Mouse (Mus musculus): Measurements from ENCODE around the gene Cdk5. TPM values are rescaled to one million over a fixed set of nuclear protein-coding genes. Genes with fewer than 3 reads are reported as not detected.

Cdk5 gene
- polyA plus RNA-seq, 1 experiment from 2014 or later: 53.5 TPM

GRCm38 (mm10) chr5:24392724-24393123, 30.6 kb downstream of the Cdk5 start:
- no peak overlapping the region for H3K4me2 ChIP-seq (replicated peaks)
- H3K4me3 ChIP-seq: no peak overlapping the region
- no peak overlapping the region for H3K9ac ChIP-seq
- H3K27me3 ChIP-seq: peaks cover 15% of the 10 kb centered on the region; the same call in 1 of the 2 replicates
- no peak for ATAC-seq (ENCODE audit: low FRiP score, low read depth)
- no peaks in the 10 kb centered on the region for H3K9me3 ChIP-seq
- WGBS: 80% methylated on average over 7 of the region's 7 CpGs
- H3K36me3 ChIP-seq: peaks cover 4% of the 10 kb centered on the region
- H3K27ac ChIP-seq: no peak overlapping the region
- peaks cover 17% of the 10 kb centered on the region for H3K4me1 ChIP-seq

DNA sequence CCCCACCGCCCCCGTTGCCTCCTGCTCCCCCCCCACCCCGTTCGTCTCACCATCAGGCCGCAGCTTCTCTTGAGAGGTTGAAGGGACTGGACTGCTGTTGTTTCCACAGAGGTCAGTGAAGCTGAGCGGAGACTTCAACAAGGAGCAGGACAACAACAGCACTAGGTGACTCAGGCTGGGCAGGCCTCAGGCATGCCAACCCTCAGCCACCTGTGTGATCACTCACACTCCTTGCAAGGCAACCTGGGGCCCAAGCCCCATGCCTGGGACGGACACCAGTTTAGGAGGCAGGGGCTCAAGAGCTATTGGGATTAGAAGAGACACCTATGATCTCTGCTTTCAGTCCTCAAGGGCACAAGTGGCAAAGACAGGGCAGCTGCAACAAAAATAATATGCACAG, 31.5 kb downstream of the Cdk5 start, which contains the start of gene Atg9b:
Gene Atg9b (minus strand): TSS at position 280 of the 400 bp plus-strand sequence.
- H3K4me1 ChIP-seq: peaks cover 25% of the 10 kb centered on the region
- no peak for ATAC-seq (ENCODE audit: low FRiP score, low read depth)
- no peak within 1 kb of the TSS for H3K27ac ChIP-seq
- H3K4me3 ChIP-seq: no peak within 1 kb of the TSS
- no peak within 1 kb of the TSS for H3K4me2 ChIP-seq (replicated peaks)
- no peak within 1 kb of the TSS for H3K9ac ChIP-seq
- H3K36me3 ChIP-seq: peaks cover 4% of the 10 kb centered on the region
- H3K9me3 ChIP-seq: no peaks in the 10 kb centered on the region
- peaks cover 24% of the 10 kb centered on the region for H3K27me3 ChIP-seq
- WGBS: 82% methylated on average over 7 of the region's 7 CpGs

- Histone ChIP-seq H3K27me3 (peaks cover 35% of the 10 kb centered on the region), H3K27ac (no peak overlapping the region), H3K4me3 (no peak overlapping the region), H3K4me2 (replicated peaks) (no peak overlapping the region), H3K9ac (no peak overlapping the region), H3K36me3 (no peaks in the 10 kb centered on the region), H3K4me1 (peaks cover 19% of the 10 kb centered on the region), H3K9me3 (no peaks in the 10 kb centered on the region)
- ATAC-seq (ENCODE audit: low FRiP score, low read depth): no peak
- 66% methylated on average over 4 of the region's 4 CpGs for whole genome bisulfite sequencing
Measured at GRCm38 (mm10) chr5:24389658-24390020, 33.7 kb downstream of the Cdk5 start.

DNA sequence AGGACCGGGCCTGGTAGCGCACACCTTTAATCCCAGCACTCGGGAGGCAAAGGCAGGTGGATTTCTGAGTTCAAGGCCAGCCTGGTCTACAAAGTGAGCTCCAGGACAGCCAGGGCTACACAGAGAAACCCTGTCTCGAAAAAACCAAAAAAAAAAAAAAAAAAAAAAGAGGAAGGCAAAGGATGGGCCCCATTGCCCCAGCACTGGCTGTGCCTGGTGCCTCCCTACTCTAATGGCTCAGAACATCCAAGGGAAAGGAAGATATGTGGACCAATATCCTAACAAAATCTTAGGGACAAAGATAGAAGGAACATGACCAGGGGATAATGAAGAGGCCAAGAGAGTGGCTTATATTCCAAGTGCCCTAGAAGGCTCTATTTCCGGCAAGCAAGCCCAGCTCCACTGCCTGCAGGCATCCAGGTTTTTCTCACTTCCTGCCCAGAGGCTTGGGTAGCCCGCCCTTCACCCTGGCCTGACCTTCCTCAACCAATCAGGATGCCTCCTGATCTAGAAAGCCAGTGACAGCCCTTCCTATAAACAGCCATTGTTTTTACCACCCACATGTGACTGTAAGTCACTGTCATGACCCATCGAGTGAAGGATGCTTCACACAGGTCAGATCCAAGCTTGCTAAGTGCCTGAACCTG, 34.2 kb downstream of the Cdk5 start:
- no peaks in the 10 kb centered on the region for H3K9me3 ChIP-seq
- peaks cover 19% of the 10 kb centered on the region for H3K4me1 ChIP-seq
- no peak for ATAC-seq (ENCODE audit: low FRiP score, low read depth)
- no peak overlapping the region for H3K4me3 ChIP-seq
- H3K4me2 ChIP-seq (replicated peaks): no peak overlapping the region
- WGBS: 52% methylated on average over 6 of the region's 7 CpGs
- no peaks in the 10 kb centered on the region for H3K36me3 ChIP-seq
- H3K27ac ChIP-seq: no peak overlapping the region
- no peak overlapping the region for H3K9ac ChIP-seq
- H3K27me3 ChIP-seq: peaks cover 38% of the 10 kb centered on the region

DNA sequence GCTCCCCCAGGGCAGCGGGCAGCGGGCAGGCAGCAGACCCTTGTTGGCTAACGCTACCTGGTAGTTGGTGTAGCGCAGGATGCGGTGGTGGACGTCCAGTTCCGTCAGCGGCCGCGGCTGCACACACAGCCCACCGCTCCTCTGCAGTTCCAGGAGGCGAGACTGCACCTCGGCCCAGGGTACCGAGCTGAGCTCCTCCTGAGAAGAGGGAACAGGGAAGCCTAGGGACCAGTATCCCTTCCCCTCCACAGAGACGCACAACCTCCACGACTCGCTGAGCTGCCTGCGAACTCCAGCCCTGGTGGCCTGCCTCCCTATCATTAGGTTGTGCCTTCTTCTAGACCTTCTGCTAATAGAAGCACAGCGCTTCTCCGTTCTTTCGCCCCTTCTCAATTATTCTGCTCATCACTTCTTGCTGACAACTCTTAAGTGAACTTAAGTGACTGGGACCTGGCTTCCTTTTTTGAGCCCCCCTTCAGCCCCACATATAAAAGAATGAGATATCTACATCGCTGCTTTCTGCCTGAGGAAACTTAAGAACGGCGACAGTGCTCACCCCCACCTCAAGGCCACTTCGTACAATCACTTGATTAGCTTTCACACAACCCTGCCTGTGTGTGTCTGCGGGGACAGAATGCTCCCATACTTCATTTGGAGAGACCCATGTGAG, 34.9 kb downstream of the Cdk5 start:
- H3K27me3 ChIP-seq: peaks cover 38% of the 10 kb centered on the region
- H3K4me3 ChIP-seq: peak overlapping the region; percentile 54
- no peaks in the 10 kb centered on the region for H3K9me3 ChIP-seq
- H3K27ac ChIP-seq: peak overlapping the region; percentile 10; the same call in 1 of the 2 replicates
- H3K36me3 ChIP-seq: no peaks in the 10 kb centered on the region
- peaks cover 25% of the 10 kb centered on the region for H3K4me1 ChIP-seq
- 25% methylated on average over 26 of the region's 26 CpGs for WGBS
- H3K4me2 ChIP-seq (replicated peaks): peak overlapping the region; percentile 98
- H3K9ac ChIP-seq: peak overlapping the region; percentile 73
- ATAC-seq (ENCODE audit: low FRiP score, low read depth): no peak

DNA sequence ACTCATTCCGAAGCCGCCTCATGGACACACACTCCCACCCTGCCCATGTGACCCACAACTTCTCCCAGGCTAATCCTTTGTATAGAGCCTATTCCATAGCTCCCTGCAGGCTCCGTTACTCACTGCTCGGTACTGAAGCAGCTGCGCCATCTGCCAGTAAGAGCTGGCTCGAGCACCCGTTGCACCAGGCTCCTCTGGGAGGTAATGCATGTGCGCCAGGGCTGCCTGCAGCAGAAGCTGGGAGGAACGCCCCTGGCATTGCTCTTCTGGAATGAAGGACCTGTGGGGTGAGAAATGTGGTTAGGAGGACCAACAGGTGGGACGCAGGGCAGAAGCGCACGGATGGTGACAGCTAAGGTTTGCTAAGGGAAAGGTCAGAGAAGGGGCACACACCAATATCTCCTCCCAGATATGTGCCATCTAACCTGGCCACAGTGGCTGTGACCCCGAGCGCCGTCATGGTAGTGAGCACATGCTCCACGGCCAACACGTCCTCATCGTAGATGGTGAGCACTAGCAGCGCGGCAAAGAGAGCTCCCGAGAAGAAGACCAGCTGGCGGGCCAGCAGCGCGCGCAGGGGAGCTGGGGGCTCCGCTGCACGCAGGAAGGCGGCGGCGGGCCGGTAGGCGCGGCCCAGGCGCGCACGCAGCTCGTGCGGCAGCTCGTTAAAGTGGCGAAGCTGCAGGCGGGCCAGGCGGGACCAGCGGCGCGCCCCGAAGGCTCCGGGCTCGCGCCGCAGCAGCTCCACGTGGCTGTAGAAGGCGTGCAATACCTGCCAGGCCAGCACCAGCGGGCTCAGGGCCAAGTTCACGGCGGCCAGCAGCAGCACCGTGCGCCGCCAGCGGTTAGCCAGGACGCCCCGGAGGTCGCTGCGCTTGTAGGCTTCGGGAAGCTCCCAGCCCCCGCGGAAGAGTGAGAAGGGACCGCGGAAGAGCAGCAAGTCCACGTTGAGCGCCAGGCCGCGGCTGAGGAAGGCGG, 35.8 kb downstream of the Cdk5 start:
- peak; percentile 63 for ATAC-seq (ENCODE audit: low FRiP score, low read depth)
- WGBS: 1% methylated on average over 73 of the region's 73 CpGs

GRCm38 (mm10) chr5:24385887-24386550, 37.3 kb downstream of the Cdk5 start:
- WGBS: 85% methylated on average over 10 of the region's 10 CpGs
- Histone ChIP-seq H3K36me3 (no peaks in the 10 kb centered on the region), H3K4me1 (peaks cover 29% of the 10 kb centered on the region), H3K27me3 (peaks cover 38% of the 10 kb centered on the region), H3K9me3 (no peaks in the 10 kb centered on the region), H3K27ac (no peak overlapping the region), H3K4me3 (no peak overlapping the region), H3K4me2 (replicated peaks) (no peak overlapping the region), H3K9ac (no peak overlapping the region)
- ATAC-seq (ENCODE audit: low FRiP score, low read depth): no peak

More for the DNA sequence above, 35.8 kb downstream of the Cdk5 start:
- Histone ChIP-seq H3K27ac (peak overlapping the region; percentile 10; the same call in 1 of the 2 replicates), H3K4me1 (peaks cover 29% of the 10 kb centered on the region), H3K9ac (peak overlapping the region; percentile 73), H3K4me2 (replicated peaks) (peak overlapping the region; percentile 98), H3K9me3 (no peaks in the 10 kb centered on the region), H3K4me3 (peak overlapping the region; percentile 54), H3K27me3 (peaks cover 38% of the 10 kb centered on the region), H3K36me3 (no peaks in the 10 kb centered on the region)

DNA sequence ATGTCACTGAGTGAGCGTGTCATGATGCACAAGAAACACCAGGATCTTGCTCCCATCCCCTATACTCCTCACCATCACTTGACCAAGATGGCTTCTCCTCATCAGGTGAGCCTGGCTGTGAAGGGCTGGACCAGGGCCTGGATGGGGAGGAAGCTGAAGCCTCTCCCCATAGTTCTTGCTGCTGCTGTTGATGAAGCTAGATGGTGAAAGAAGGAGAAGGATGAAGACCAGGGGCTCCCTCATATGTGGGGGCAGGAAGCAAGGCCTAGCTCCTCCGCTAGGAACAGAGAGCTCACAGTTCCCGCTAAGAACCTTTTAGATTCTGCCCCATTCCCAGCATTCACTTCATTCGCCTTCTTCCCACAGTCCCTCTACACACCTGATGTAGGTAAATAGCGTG, 38.0 kb downstream of the Cdk5 start:
- H3K4me2 ChIP-seq (replicated peaks): no peak overlapping the region
- no peak for ATAC-seq (ENCODE audit: low FRiP score, low read depth)
- no peak overlapping the region for H3K27ac ChIP-seq
- H3K9ac ChIP-seq: no peak overlapping the region
- 86% methylated on average over 5 of the region's 5 CpGs for WGBS
- no peaks in the 10 kb centered on the region for H3K9me3 ChIP-seq
- H3K4me1 ChIP-seq: peaks cover 29% of the 10 kb centered on the region
- H3K36me3 ChIP-seq: no peaks in the 10 kb centered on the region
- H3K4me3 ChIP-seq: no peak overlapping the region
- H3K27me3 ChIP-seq: peaks cover 38% of the 10 kb centered on the region

DNA sequence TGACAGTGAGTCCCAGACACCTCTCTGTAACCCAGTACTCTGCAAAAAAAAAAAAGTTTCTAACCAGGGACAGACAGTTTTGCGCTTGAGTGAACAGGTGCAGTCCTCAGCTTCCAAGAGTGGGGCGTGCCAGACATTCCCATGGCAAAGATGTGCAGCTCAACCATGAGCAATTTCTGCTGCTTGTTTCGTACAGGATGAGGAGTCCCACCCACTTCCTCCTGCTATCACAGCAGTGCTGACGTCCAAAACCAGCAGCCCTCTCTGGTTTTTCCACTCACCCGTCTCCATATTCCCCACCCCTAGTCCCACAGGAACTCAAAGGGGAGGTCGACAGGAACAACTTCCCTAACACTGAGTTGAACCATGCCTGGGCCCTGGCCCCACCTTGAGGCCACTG, 38.9 kb downstream of the Cdk5 start:
- no peak overlapping the region for H3K27ac ChIP-seq
- no peaks in the 10 kb centered on the region for H3K9me3 ChIP-seq
- H3K9ac ChIP-seq: no peak overlapping the region
- H3K36me3 ChIP-seq: no peaks in the 10 kb centered on the region
- 0 out of 2 replicates have a peak overlapping the region, but pooled peaks have one; percentile 67 for H3K4me2 ChIP-seq (replicated peaks)
- H3K4me1 ChIP-seq: peaks cover 29% of the 10 kb centered on the region
- peaks cover 34% of the 10 kb centered on the region for H3K27me3 ChIP-seq
- no peak overlapping the region for H3K4me3 ChIP-seq
- ATAC-seq (ENCODE audit: low FRiP score, low read depth): no peak
- WGBS: 65% methylated on average over 6 of the region's 6 CpGs

GRCm38 (mm10) chr5:24383026-24383859, 40.1 kb downstream of the Cdk5 start:
- Histone ChIP-seq H3K9ac (peak overlapping the region; percentile 56), H3K9me3 (no peaks in the 10 kb centered on the region), H3K27ac (no peak overlapping the region), H3K4me3 (peak overlapping the region; percentile 48), H3K4me1 (peaks cover 24% of the 10 kb centered on the region), H3K4me2 (replicated peaks) (peak overlapping the region; percentile 67), H3K36me3 (no peaks in the 10 kb centered on the region), H3K27me3 (peaks cover 28% of the 10 kb centered on the region)
- ATAC-seq (ENCODE audit: low FRiP score, low read depth): peak; percentile 85
- 1% methylated on average over 34 of the region's 34 CpGs for WGBS

DNA sequence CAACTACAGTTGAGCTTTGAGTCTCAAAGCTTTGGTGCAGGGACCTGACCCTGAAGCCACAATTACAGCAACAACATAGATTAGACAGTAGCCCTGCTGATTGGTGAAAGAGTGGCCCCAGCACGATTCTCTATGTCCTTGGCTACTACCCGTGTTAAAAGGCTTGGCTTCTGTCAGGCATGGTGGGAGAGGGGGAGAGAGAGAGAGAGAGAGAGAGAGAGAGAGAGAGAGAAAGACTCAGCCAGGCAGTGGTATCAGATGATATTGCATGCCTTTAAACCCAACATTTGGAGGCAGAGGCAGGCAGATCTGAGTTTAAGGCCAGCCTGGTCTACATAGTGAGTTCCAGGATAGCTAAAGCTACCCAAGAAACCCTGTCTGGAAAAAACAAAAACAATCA, 41.3 kb downstream of the Cdk5 start:
- ATAC-seq (ENCODE audit: low FRiP score, low read depth): no peak
- H3K36me3 ChIP-seq: no peaks in the 10 kb centered on the region
- H3K4me2 ChIP-seq (replicated peaks): no peak overlapping the region
- 75% methylated on average over 2 of the region's 2 CpGs for WGBS
- H3K27ac ChIP-seq: no peak overlapping the region
- H3K9me3 ChIP-seq: no peaks in the 10 kb centered on the region
- no peak overlapping the region for H3K9ac ChIP-seq
- peaks cover 13% of the 10 kb centered on the region for H3K4me1 ChIP-seq
- peaks cover 15% of the 10 kb centered on the region for H3K27me3 ChIP-seq
- H3K4me3 ChIP-seq: no peak overlapping the region

All from limb, embryonic 13.5 days (tissue).